Mouse (Mus musculus) urinary bladder, postnatal 25 days (tissue): ENCODE results near the gene Gm20683.

Experiments used
- DNase-seq: peaks from one replicate; pipeline ENCODE4 v3.0.0; 2022; ENCODE audit warnings: low spot score

Gene Gm20683

GRCm38 (mm10) chr17:25842509-25842908 is 946 bp upstream of the Gm20683 start:
- no peak for DNase-seq

GRCm38 (mm10) chr17:25840519-25840918 is 1.0 kb downstream of the Gm20683 start:
- DNase-seq = no peak

GRCm38 (mm10) chr17:25839455-25840235 is 1.9 kb downstream of the Gm20683 start:
- DNase-seq = no peak

- DNase-seq = no peak
Observed at GRCm38 (mm10) chr17:25838904-25839303, 2.7 kb downstream of the Gm20683 start.

- no peak for DNase-seq
Observed at GRCm38 (mm10) chr17:25837533-25837932, 4.0 kb downstream of the Gm20683 start.

- peak; percentile 61 for DNase-seq
Observed at GRCm38 (mm10) chr17:25837076-25837410, 4.5 kb downstream of the Gm20683 start, which contains the start of gene Rhbdl1. Gene Rhbdl1 (minus strand): TSS chr17:25837295.

- no peak for DNase-seq
Observed at GRCm38 (mm10) chr17:25836397-25837075, 5.0 kb downstream of the Gm20683 start.

GRCm38 (mm10) chr17:25835816-25836215 is 5.7 kb downstream of the Gm20683 start:
- no peak for DNase-seq

- DNase-seq = no peak
Observed at GRCm38 (mm10) chr17:25835301-25835700, 6.3 kb downstream of the Gm20683 start.

GRCm38 (mm10) chr17:25834595-25835222 is 6.9 kb downstream of the Gm20683 start:
- no peak for DNase-seq

- no peak for DNase-seq
Observed at GRCm38 (mm10) chr17:25833961-25834594, 7.5 kb downstream of the Gm20683 start.

GRCm38 (mm10) chr17:25833291-25833663 is 8.3 kb downstream of the Gm20683 start, which contains the start of gene Stub1:
Gene Stub1 (minus strand): TSS chr17:25833404.
- DNase-seq = peak; percentile 82

GRCm38 (mm10) chr17:25832436-25833290 is 8.9 kb downstream of the Gm20683 start:
- peak; percentile 99 for DNase-seq

- DNase-seq = no peak
Observed at GRCm38 (mm10) chr17:25831451-25832281, 9.9 kb downstream of the Gm20683 start.

- DNase-seq = no peak
Observed at GRCm38 (mm10) chr17:25830806-25831431, 10.6 kb downstream of the Gm20683 start.

GRCm38 (mm10) chr17:25830200-25830753 is 11.3 kb downstream of the Gm20683 start:
- no peak for DNase-seq

GRCm38 (mm10) chr17:25829558-25830017 is 12.0 kb downstream of the Gm20683 start:
- DNase-seq = no peak

- peak; percentile 64 for DNase-seq
Observed at GRCm38 (mm10) chr17:25828712-25829557, 12.6 kb downstream of the Gm20683 start, which contains the start of gene Jmjd8. Gene Jmjd8 (plus strand): TSS chr17:25828867.

- no peak for DNase-seq
Observed at GRCm38 (mm10) chr17:25828223-25828594, 13.4 kb downstream of the Gm20683 start.
